Mouse (Mus musculus) ES-E14 (cell line): ENCODE measurements around the gene Prrt4. TPM values are rescaled to one million over a fixed set of nuclear protein-coding genes. Genes with fewer than 3 reads are reported as not detected.
"Not testable (repeated sequence)": the region's sequence is repeated elsewhere in the genome, so short reads cannot be mapped to it uniquely, and the experiment has no call there.

Experiments
- DNase-seq: peaks from one replicate; pipeline ENCODE4 v3.0.0-alpha.2; 2013; ENCODE audit warnings: low read depth, low spot score
- H3K27ac ChIP-seq: 2 replicates; pipeline ENCODE4 v1.5.1; 2012; ENCODE audit warnings: low read depth, mild to moderate bottlenecking, low read length, moderate library complexity, mixed read lengths; ENCODE audit not compliant: poor library complexity, insufficient read depth, severe bottlenecking
- H3K36me3 ChIP-seq: 2 replicates; pipeline ENCODE4 v1.6.1; 2012; ENCODE audit warnings: mild to moderate bottlenecking, low read length, moderate library complexity, mixed read lengths; ENCODE audit not compliant: control insufficient read depth, poor library complexity, insufficient read depth, severe bottlenecking
- H3K4me1 ChIP-seq, 2 experiments: fragments of 150-350 bp in 1 of 2; sonication (generic) in 1 of 2; 2 replicates each; pipeline ENCODE4 v1.6.1; 2012; ENCODE audit warnings: low read length in 2 of 2, mild to moderate bottlenecking in 1 of 2, mixed read lengths in 1 of 2; ENCODE audit not compliant: control insufficient read depth in 2 of 2, insufficient read depth in 2 of 2, poor library complexity in 1 of 2
- H3K4me3 ChIP-seq, 2 experiments: fragments of 150-350 bp in 1 of 2; sonication (generic) in 1 of 2; 2 replicates each; pipeline ENCODE4 v1.5.1; 2012; ENCODE audit warnings: low read length in 2 of 2, low read depth in 1 of 2, mild to moderate bottlenecking in 1 of 2, mixed read lengths in 1 of 2; ENCODE audit not compliant: insufficient read depth in 1 of 2, poor library complexity in 1 of 2, severe bottlenecking in 1 of 2
- H3K9ac ChIP-seq: 2 replicates; pipeline ENCODE4 v1.6.1; 2012; ENCODE audit warnings: low read depth, mild to moderate bottlenecking, low read length, mixed read lengths; ENCODE audit not compliant: poor library complexity, insufficient read depth, severe bottlenecking
- H3K9me3 ChIP-seq: fragments of 150-350 bp; sonication (generic); 2 replicates; pipeline ENCODE4 v1.6.1; 2012; ENCODE audit warnings: low read depth, mild to moderate bottlenecking, low read length; ENCODE audit not compliant: control insufficient read depth, insufficient read depth
- CHD2 ChIP-seq: IDR thresholded peaks from 2 replicates; pipeline ENCODE4 v1.6.1; 2014; ENCODE audit warnings: mild to moderate bottlenecking, low read depth, low read length, inconsistent platforms
- HCFC1 ChIP-seq: IDR thresholded peaks from 2 replicates; pipeline ENCODE4 v1.6.1; 2012; ENCODE audit warnings: low read length, inconsistent platforms, borderline replicate concordance; ENCODE audit not compliant: insufficient read depth
- MAFK ChIP-seq: IDR thresholded peaks from 2 replicates; pipeline ENCODE4 v1.6.1; 2014; ENCODE audit warnings: mild to moderate bottlenecking, low read depth, low read length, inconsistent platforms; ENCODE audit not compliant: insufficient read depth
- ZC3H11A ChIP-seq: IDR thresholded peaks from 2 replicates; pipeline ENCODE4 v1.6.1; 2012; ENCODE audit warnings: low read depth, mild to moderate bottlenecking, inconsistent platforms, low read length, borderline replicate concordance
- ZNF384 ChIP-seq: IDR thresholded peaks from 2 replicates; pipeline ENCODE4 v1.6.1; 2012; ENCODE audit warnings: low read depth, low read length, inconsistent platforms
- in situ Hi-C, 2 experiments: fragments of 600-800 bp; cut with MboI; formaldehyde crosslinking; loops; one replicate each; pipeline ENCODE4 v1.15.1; 2025; ENCODE audit warnings: low sequenced_read_pairs in 2 of 2, inconsistent platforms in 1 of 2; ENCODE audit not compliant: unreplicated experiment in 2 of 2
- total RNA-seq: library from RNA; depleted of rRNA; stranded (reverse); fragments of 300-350 nt; gene quantifications from 2 replicates; pipeline ENCODE4 v1.2.3, GENCODE M21; 2012; rRNA removed

The Prrt4 gene
- total RNA-seq: 0.40 and 1.4 TPM in 2 replicates

GRCm38 (mm10) chr6:29178888-29179658 lies at the start of gene Prrt4:
Gene Prrt4 (minus strand): TSS chr6:29179584.
- Histone ChIP-seq H3K4me1 (peaks cover 3 to 9% of the 10 kb centered on the region in 2 experiments; a peak in 2 of 4 replicates), H3K27ac (no peak within 1 kb of the TSS), H3K4me3 (peak within 1 kb of the TSS; percentile 68 to 88), H3K36me3 (no peaks in the 10 kb centered on the region), H3K9me3 (no peaks in the 10 kb centered on the region), H3K9ac (peak within 1 kb of the TSS; percentile 74)
- TF ChIP-seq ZNF384 (no peak), CHD2 (no peak), HCFC1 (no peak), MAFK (no peak), ZC3H11A (no peak)
- no peak for DNase-seq
- in situ Hi-C loops: no loop called here

GRCm38 (mm10) chr6:29217717-29218116 lies 38.3 kb upstream of the Prrt4 start:
- H3K9ac ChIP-seq, H3K27ac ChIP-seq, DNase-seq, H3K4me1 ChIP-seq, H3K4me3 ChIP-seq, H3K36me3 ChIP-seq, H3K9me3 ChIP-seq, in situ Hi-C loops: not testable (repeated sequence)
- peak; percentile 51; the same call in 1 of the 2 replicates for TF ChIP-seq ZNF384

GRCm38 (mm10) chr6:29215881-29216501 lies 36.6 kb upstream of the Prrt4 start, which contains the start of gene Impdh1:
Gene Impdh1 (minus strand): TSS chr6:29216364.
- peaks cover 0 to 11% of the 10 kb centered on the region in 2 experiments; a peak in 3 of 4 replicates for H3K4me1 ChIP-seq
- H3K9me3 ChIP-seq: no peaks in the 10 kb centered on the region
- no peak within 1 kb of the TSS for H3K27ac ChIP-seq
- no peak for TF ChIP-seq MAFK
- TF ChIP-seq ZC3H11A: no peak
- no peak for TF ChIP-seq ZNF384
- no peak for TF ChIP-seq CHD2
- TF ChIP-seq HCFC1: no peak; the same call in 1 of the 2 replicates
- H3K36me3 ChIP-seq: no peaks in the 10 kb centered on the region
- H3K4me3 ChIP-seq: peak within 1 kb of the TSS; percentile 80 to 98
- H3K9ac ChIP-seq: peak within 1 kb of the TSS; percentile 82
- in situ Hi-C loops: no loop called here
- DNase-seq: peak; percentile 87

- H3K27ac ChIP-seq: no peak overlapping the region
- no peaks in the 10 kb centered on the region for H3K36me3 ChIP-seq
- in situ Hi-C loops: no loop called here
- H3K4me1 ChIP-seq: peaks cover 0 to 14% of the 10 kb centered on the region in 2 experiments; a peak in 3 of 4 replicates
- no peak for TF ChIP-seq ZC3H11A
- no peaks in the 10 kb centered on the region for H3K9me3 ChIP-seq
- peak overlapping the region; percentile 80 to 98 for H3K4me3 ChIP-seq
- peak overlapping the region; percentile 82; the same call in 1 of the 2 replicates for H3K9ac ChIP-seq
- DNase-seq: no peak
These were observed 35.8 kb upstream of the Prrt4 start for GRCm38 (mm10) chr6:29215181-29215580.

GRCm38 (mm10) chr6:29214776-29215175 lies 35.4 kb upstream of the Prrt4 start:
- no peak overlapping the region for H3K9ac ChIP-seq
- no peak overlapping the region for H3K27ac ChIP-seq
- no peak for TF ChIP-seq ZC3H11A
- no peak for TF ChIP-seq MAFK
- no peak for TF ChIP-seq HCFC1
- TF ChIP-seq CHD2: no peak
- TF ChIP-seq ZNF384: no peak
- peak overlapping the region in 1 of 2 experiments; percentile 98; a peak in 1 of 4 replicates for H3K4me3 ChIP-seq
- H3K4me1 ChIP-seq: peaks cover 0 to 14% of the 10 kb centered on the region in 2 experiments; a peak in 3 of 4 replicates
- no peaks in the 10 kb centered on the region for H3K9me3 ChIP-seq
- no peaks in the 10 kb centered on the region for H3K36me3 ChIP-seq
- in situ Hi-C loops: no loop called here
- DNase-seq: no peak
